Mouse (Mus musculus) ovary, postnatal 14 days (tissue): ENCODE measurements around the gene Zfhx3.
A peak's percentile ranks its signal among the peaks of the same experiment; 100 is the strongest.

ENCODE experiments used
- DNase-seq: peaks from one replicate; pipeline ENCODE4 v3.0.0; 2022; ENCODE audit warnings: low spot score

Gene Zfhx3

GRCm38 (mm10) chr8:108866430-108866829 lies 924.0 kb downstream of the Zfhx3 start:
- DNase-seq, result no peak

GRCm38 (mm10) chr8:108867482-108868258 lies 925.2 kb downstream of the Zfhx3 start:
- no peak for DNase-seq

GRCm38 (mm10) chr8:108868259-108869090 lies 926.0 kb downstream of the Zfhx3 start:
- DNase-seq, result no peak

DNA sequence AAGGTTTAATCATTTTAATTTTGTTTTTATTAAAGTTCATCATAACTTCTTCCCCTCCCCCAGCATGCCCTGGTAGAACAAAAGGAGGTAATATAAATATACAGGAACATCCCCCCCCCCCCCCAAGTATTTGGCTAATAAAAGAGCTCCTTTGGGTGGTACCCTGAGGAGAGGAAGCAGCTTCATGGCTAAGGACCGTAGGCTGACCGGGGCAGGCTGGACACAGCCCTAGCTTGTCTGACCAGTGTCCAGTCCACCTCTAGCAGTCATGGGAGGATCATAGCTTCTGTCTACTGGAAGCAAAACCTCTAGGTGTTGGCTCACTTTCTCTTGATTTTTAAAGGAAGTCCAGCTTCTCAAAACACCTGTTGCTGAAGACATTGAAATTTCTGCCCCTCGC lies 927.0 kb downstream of the Zfhx3 start:
- no peak for DNase-seq

- DNase-seq, result no peak
Measured at GRCm38 (mm10) chr8:108869935-108870334, 927.5 kb downstream of the Zfhx3 start.

DNA sequence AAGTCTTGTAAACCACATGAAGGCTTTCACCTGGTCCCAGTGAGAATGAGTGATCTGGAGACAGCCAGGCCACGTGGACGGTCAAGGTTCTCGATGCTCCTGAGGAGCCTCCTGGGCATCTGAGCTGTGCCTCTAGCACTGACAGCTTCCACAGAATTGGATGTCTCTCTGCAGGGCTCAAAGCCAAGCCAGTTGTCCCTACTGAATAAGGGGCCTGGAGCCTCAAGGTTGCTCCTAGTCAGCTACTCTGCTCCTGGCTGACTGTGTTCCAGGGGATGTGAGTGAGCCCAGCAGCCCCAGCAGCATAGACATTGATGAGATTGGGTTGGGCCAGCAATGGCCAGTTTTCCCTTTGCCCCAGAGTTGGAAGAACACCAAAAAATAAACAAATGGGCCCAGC lies 927.9 kb downstream of the Zfhx3 start:
- no peak for DNase-seq

- DNase-seq, result no peak
Measured at GRCm38 (mm10) chr8:108875722-108876121, 933.3 kb downstream of the Zfhx3 start.

DNA sequence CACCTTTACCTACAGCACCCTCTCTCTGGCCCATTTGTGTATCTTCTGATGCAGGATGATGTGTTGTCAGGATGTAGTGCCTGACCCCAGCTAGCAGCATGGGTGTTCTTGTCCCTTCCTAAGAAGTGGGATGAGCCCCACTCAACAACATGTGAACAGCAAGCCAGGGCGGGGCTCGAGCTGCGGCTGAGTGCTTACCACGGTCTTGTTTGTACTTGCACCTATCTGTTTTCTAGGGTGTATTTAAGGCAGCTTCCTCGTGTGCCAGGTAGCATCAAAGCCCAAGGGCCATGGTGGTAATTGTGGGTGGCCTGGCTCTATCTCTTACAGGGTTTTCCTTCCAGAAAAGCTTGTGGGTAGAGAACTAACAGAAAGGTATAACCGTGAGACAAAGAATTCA lies 937.7 kb downstream of the Zfhx3 start:
- DNase-seq, result no peak

DNA sequence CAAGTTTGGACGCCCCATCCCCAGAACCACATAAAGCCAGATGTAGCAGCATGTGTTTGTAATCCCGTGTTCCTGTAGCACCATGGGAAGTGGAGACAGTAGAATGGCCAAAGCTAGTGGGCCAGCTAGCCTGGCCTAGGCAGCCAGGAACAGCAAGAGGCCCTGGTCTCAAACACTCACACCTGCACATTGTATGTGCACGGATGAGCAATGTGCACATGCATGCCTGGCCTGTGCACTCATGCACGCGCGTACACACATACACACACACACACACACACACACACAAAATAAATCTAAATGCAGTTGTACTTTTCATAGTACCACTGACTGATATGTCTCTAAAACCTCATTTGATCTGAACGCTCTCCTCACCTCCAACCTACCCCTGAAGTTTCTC lies 938.9 kb downstream of the Zfhx3 start:
- DNase-seq, result no peak

GRCm38 (mm10) chr8:108882073-108882472 lies 939.6 kb downstream of the Zfhx3 start:
- DNase-seq, result no peak

DNA sequence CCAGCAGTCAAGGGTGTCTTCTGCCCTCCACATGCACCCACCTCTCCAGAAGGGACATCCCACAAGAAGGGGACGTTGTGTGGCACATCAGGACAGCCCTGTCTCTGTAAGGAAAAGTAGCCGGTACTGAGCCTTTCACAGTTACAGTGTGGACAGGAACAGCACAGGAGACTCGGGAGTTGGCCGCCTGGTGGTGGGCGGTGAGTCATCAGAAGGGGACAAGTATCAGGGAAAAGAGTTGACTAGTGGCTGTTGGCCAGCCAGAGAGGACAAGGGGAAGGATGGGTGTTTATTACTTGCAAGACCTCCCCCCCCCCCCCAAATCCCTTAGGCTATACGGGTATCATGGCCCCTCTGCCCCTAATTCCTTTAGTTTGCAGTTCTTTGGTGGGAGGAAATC lies 940.9 kb downstream of the Zfhx3 start:
- DNase-seq, result no peak

DNA sequence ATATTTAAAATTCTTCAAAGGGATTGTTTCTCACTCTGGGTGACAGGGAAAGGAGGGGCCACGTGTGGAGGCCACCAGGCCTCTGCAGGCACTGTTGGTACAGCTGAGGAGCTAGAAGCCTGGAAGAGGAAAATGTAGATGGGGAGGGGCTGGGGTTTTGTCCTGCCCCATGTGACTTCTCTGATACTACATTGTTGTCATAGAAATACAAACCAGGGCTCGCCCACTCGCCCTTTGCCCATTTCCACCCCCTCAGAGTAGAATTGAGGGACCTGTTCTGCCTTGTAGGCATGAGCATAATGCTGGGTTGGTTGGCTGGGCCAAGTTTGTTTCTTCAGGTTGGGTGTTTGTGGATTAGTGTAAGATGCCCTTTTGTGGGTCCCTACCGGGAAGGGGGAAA lies 942.5 kb downstream of the Zfhx3 start:
- no peak for DNase-seq

- no peak for DNase-seq
Measured at GRCm38 (mm10) chr8:108885450-108885849, 943.0 kb downstream of the Zfhx3 start.

GRCm38 (mm10) chr8:108885861-108886260 lies 943.4 kb downstream of the Zfhx3 start:
- DNase-seq, result no peak

- DNase-seq, result peak; percentile 80
Measured at GRCm38 (mm10) chr8:108886599-108887255, 944.3 kb downstream of the Zfhx3 start.

- DNase-seq, result no peak
Measured at GRCm38 (mm10) chr8:108887256-108887615, 944.8 kb downstream of the Zfhx3 start.

DNA sequence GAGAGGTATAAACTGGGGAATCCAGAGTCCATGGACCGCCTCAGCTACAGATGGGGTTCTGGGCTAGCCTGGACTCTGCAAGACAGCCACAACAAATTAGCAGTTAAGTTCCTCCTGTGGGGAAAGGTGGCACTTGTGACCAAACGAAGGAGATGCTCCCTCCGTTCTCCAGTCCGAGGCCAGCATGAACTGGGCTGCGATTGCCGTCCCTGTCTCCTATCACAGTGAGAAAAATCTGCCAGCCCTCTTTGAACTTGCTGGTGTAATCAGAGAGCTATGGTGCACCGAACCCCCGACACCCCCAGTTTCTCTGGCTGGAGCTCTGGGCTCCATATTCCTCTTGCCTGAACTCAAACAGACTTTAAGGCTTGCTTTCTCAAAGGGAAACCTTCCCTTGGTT lies 945.4 kb downstream of the Zfhx3 start:
- no peak for DNase-seq

GRCm38 (mm10) chr8:108888924-108889323 lies 946.5 kb downstream of the Zfhx3 start:
- DNase-seq, result no peak

DNA sequence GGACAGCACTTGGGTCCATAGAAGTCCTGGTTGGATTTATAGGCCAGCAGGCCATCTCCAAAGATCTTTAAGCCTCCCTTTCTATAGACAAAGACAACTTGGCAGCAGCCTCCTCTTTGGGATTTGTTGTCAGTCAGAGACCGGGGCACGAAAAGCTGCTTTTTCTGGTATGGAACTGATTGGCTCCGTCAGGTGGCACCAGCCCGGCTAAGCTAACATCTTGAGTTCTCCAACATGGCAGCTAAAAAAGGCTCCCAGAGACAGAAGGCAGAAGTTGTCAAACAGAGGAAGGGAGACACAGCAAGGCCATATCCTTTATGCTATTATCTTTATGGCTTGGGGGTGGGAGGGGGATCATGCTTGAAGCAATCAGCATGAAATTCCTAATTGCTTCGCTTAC lies 947.0 kb downstream of the Zfhx3 start:
- no peak for DNase-seq

GRCm38 (mm10) chr8:108894287-108894686 lies 951.8 kb downstream of the Zfhx3 start:
- no peak for DNase-seq

- peak; percentile 83 for DNase-seq
Measured at GRCm38 (mm10) chr8:108896468-108897346, 954.3 kb downstream of the Zfhx3 start.
